Mouse (Mus musculus) hematopoietic stem cell, adult 5-6 weeks (primary cell): ENCODE results near the gene Traf2. TPM values are rescaled to one million over a fixed set of nuclear protein-coding genes. Genes with fewer than 3 reads are reported as not detected.

Source experiments
- ATAC-seq, 2 experiments: fragments of 125-278 bp in 1 of 2; replicated peaks in 1 of 2; 2 replicates each; pipeline ENCODE4 v1.8.0; 2016 to 2017; ENCODE audit warnings: inconsistent platforms in 2 of 2, mild to moderate bottlenecking in 2 of 2, moderate number of reproducible peaks in 2 of 2, low read depth in 1 of 2, moderate TSS enrichment in 1 of 2; ENCODE audit not compliant: low FRiP score in 2 of 2, poor library complexity in 2 of 2, severe bottlenecking in 2 of 2, insufficient read depth in 1 of 2, low TSS enrichment in 1 of 2
- total RNA-seq: library from RNA; stranded (forward); fragments of 172-1452, 232-1000 nt; gene quantifications from 2 replicates; pipeline ENCODE4 v1.2.3, GENCODE M21; 2017

Gene Traf2
- total RNA-seq, 1 experiment from 2014 or later: 20.2 TPM

DNA sequence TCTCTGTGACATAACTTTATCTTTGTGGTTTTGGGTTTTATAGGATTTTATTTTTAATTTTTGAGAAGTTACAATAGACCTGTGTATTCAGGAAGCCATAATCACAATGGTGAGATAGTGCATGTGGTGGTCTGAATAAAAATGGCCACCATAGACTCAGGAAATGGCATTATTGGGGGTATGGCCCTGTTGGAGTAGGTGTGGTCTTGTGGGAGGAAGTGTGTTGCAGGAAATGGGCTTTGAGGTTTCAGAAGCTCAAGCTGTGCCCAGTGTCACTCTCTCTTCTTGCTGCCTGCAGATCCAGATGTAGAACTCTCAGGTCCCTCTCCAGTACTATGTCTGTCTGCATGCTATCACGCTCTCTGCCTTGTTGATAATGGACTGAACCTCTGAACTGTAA, 66.2 kb downstream of the Traf2 start:
- ATAC-seq: peak in 1 of 2 experiments; percentile 19; a peak in 3 of 4 replicates

- ATAC-seq: no peak
Observed at GRCm38 (mm10) chr2:25479551-25480311, 67.0 kb downstream of the Traf2 start.

DNA sequence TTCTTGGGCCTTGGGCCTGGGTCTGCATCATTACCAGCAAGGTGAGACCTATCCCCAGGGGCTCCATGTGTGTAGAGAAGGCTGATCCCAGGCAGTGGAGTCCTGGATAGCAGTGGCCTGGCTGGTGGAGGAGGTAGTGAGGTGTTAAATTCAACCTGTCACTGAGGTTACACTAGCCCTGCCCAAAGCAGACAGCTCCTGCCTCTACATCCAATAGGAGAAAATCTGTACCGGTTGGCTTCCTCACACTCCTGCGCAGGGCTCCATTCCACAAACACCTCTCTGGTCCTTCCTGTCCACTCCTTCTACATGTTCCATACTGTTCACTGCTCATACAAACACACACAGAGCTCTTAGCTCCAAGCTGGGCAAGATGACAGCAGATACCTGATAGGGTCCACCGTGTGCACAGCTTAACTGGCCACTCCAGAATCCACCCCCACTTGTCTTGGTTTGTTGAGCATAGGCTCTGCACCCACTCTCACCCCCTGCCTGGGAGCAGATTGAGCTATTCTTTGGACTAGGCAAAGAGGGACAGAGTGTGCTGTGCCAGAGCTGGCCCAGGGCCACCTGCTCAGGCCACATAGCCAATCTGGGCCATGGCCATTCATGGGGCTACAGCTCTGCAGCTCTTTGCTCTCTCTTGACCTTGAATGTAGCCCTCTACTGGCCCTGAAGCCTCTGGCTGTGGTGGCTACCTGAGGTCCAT, 68.6 kb downstream of the Traf2 start:
- ATAC-seq: no peak

DNA sequence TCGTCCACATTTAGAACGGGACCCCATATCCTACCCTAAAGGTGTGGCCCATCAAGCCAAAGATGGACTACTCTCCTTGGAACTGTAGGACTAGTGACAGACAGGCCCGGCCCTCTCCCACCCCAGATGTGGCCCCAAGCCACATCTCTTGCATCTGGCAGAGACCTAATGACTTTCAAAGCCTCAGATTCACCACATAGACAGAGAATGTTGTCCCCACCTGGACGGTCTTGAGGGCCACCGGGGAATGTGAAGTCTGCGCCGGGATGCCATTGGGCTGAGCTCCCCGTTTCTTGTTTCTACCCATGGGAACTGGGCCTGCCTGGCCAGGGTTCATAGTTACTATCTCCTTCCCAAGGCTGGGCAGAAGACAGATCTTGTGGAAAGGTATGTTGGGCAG, 69.2 kb downstream of the Traf2 start:
- no peak for ATAC-seq

DNA sequence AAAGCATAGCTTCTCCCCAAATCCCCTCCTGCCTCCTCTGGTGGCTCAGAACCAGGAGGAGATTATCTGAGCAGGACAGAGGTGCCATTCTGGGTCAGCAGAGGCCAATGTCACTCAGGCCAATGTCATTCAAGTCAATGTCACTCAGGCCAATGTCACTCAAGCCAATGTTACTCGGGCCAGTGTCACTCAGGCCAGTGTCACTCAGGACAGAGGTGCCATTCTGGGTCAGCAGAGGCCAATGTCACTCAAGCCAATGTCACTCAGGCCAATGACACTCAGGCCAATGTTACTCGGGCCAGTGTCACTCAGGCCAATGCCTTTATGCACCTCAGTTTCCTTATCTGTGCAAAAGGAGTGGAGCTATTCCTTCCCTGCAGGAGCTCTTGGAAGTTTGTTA, 74.2 kb downstream of the Traf2 start:
- no peak for ATAC-seq

DNA sequence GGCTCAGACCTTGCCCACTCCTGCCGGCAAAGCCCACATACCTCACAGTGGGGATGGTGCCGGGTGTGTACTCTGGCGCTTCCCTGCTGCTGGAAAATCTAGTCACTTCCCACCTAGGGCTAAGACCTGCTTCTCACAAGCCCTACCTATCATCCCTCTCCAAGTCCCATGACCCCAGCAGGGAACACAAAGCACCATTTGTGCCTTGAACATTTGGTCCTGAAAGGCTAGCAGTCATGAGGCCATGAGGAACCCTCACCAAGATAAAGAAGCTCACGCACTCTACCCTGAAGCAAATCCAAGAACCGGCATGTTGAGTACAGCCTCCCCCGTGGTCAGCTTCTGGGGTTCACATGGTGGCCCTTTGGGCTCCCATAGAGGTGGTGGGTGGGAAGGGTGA, 76.8 kb downstream of the Traf2 start, which contains the start of gene Ptgds:
TSS of gene Ptgds (minus strand) at position 78 of the 400 bp plus-strand sequence.
- ATAC-seq: no peak

DNA sequence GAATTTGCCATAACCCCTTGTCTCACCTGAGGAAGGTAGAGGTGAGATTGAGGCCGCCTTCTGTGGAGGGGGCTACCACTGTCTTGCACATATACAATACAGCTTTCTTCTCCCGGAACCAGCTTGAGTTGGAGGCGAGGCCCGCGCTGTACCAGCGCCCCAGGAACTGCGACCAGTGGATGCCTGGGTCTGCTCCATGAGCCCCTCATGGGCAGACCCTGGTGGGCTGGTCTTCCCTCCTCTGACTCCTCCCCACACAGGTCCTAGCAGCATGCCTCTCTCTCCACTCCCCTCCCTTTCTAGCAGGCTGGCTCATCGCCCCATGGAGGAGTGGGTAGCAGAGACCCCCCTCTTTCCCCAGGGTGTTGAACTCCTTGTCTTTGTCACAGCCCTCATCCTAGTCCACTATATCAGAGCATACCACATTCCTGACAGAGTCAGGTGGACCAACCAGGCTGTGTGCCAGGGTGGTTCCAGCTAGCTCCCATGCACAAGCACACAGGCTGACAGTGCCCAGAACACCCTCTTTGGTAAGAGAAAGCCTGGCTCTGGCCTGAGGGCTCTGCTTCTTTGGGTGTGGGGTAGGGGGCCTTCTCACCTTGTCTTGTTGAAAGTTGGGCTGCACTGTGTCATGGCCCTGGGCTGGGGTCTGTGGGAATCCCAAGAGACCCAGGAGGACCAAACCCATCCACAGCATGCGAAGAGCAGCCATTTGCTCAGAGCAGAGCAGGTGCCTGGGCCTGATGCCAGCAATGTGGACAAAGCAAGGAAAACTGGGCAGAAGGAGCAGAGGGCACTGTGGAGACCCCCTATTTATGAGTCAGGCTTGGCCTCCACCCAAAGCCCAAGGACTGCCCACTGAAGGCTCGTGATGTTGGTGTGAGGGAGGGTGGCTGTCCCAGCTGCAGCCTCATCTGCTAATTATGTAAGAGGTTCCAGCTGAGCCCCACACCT, 77.5 kb downstream of the Traf2 start:
- ATAC-seq: no peak

Other genes starting within 250 kb of the Traf2 start
- not detected in 2 replicates for gene Grin1, start 227.8 kb downstream of the Traf2 start, total RNA-seq
- 60.9 and 70.9 TPM in 2 replicates for gene Man1b1, start 214.6 kb downstream of the Traf2 start, total RNA-seq
- 11.9 and 31.6 TPM in 2 replicates for gene Dpp7, start 190.6 kb downstream of the Traf2 start, total RNA-seq
- gene Uap1l1, start 181.3 kb downstream of the Traf2 start, total RNA-seq: 8.2 and 12.6 TPM in 2 replicates
- 3.3 and 12.1 TPM in 2 replicates for gene Sapcd2, start 174.6 kb downstream of the Traf2 start, total RNA-seq
- not detected in 2 replicates for gene Entpd2, start 151.1 kb downstream of the Traf2 start, total RNA-seq
- gene Npdc1, start 147.6 kb downstream of the Traf2 start, total RNA-seq: 0.74 and 2.3 TPM in 2 replicates
- gene Fut7, start 123.7 kb downstream of the Traf2 start, total RNA-seq: 23.6 and 28.5 TPM in 2 replicates
- 52.7 and 57.5 TPM in 2 replicates for gene Abca2, start 118.2 kb downstream of the Traf2 start, total RNA-seq
- gene Clic3, start 90.1 kb downstream of the Traf2 start, total RNA-seq: not detected in 2 replicates
- gene Paxx, start 85.8 kb downstream of the Traf2 start, total RNA-seq: 27.5 and 28.0 TPM in 2 replicates
- 3.4 and 3.5 TPM in 2 replicates for gene Ptgds, start 76.9 kb downstream of the Traf2 start, total RNA-seq
- gene Lcn12, start 53.0 kb downstream of the Traf2 start, total RNA-seq: not detected in 2 replicates
- 20.6 and 25.1 TPM in 2 replicates for gene Fbxw5, start 46.2 kb downstream of the Traf2 start, total RNA-seq
- gene C8g, start 45.2 kb downstream of the Traf2 start, total RNA-seq: 0.35 and 2.0 TPM in 2 replicates
- gene Edf1, start 10.9 kb upstream of the Traf2 start, total RNA-seq: 68.7 and 71.1 TPM in 2 replicates
- gene Mamdc4, start 27.9 kb upstream of the Traf2 start, total RNA-seq: 1.1 and 4.8 TPM in 2 replicates
- 27.8 and 63.7 TPM in 2 replicates for gene Phpt1, start 28.3 kb upstream of the Traf2 start, total RNA-seq
- gene Ajm1, start 34.8 kb upstream of the Traf2 start, total RNA-seq: 0.40 TPM in 1 of 2 replicates, not detected in the other
- 56.5 and 67.0 TPM in 2 replicates for gene Rabl6, start 61.6 kb upstream of the Traf2 start, total RNA-seq
- gene Ccdc183, start 70.7 kb upstream of the Traf2 start, total RNA-seq: not detected in 2 replicates
- 22.2 and 28.8 TPM in 2 replicates for gene Tmem141, start 75.1 kb upstream of the Traf2 start, total RNA-seq
- 0.94 TPM in 1 of 2 replicates, not detected in the other for gene Fcna, start 81.1 kb upstream of the Traf2 start, total RNA-seq
- gene Lcn8, start 106.2 kb upstream of the Traf2 start, total RNA-seq: not detected in 2 replicates
- not detected in 2 replicates for gene Lcn5, start 111.0 kb upstream of the Traf2 start, total RNA-seq
- gene Lcn6, start 129.8 kb upstream of the Traf2 start, total RNA-seq: not detected in 2 replicates
- gene Lcn10, start 135.8 kb upstream of the Traf2 start, total RNA-seq: not detected in 2 replicates
- gene Obp2a, start 153.1 kb upstream of the Traf2 start, total RNA-seq: not detected in 2 replicates
- 6.4 and 11.8 TPM in 2 replicates for gene Bmyc, start 159.8 kb upstream of the Traf2 start, total RNA-seq
- not detected in 2 replicates for gene Obp2b, start 190.1 kb upstream of the Traf2 start, total RNA-seq
- gene Lcn3, start 218.6 kb upstream of the Traf2 start, total RNA-seq: not detected in 2 replicates
- gene Lcn11, start 230.1 kb upstream of the Traf2 start, total RNA-seq: not detected in 2 replicates
- not detected in 2 replicates for gene Gm13539, start 235.3 kb upstream of the Traf2 start, total RNA-seq